Mouse (Mus musculus): ENCODE measurements around the gene Cadm2.

- TF ChIP-seq POLR2A (IDR thresholded peaks at IDR 0.05; ENCODE audit: low read depth, low read length), result no peak
- TF ChIP-seq CTCF (IDR thresholded peaks at IDR 0.05; ENCODE audit: extremely low read depth, insufficient read length, insufficient replicate concordance, low read depth, low read length), result no peak
Observed at GRCm38 (mm10) chr16:67620826-67621505, at the start of gene Cadm2.

Data from small intestine, adult 2 months (tissue).